Comparison of ENCODE assay signal across 8 mouse cellular contexts in the genomic region with DNA sequence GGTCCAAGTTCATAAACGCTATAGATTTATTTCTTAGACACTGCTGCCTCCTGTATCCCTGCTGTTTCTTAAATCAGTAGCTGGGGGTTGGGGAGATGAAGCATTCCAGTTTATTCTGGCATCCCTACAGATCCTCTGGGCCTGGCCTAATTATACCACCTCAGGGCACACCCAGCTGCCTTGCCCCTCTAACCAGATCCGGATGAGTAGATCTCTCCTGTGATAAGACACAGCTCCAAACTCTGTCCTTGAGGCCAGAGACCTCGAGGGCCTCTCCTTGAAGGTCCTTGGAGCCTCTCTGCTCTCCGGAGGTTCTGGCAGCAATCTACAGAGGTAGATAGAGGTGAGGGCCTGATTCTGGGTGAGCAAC. TPM values are rescaled to one million over a fixed set of nuclear protein-coding genes. Genes with fewer than 3 reads are reported as not detected.
DNase-seq lines count a peak whose midpoint lies in the region; ATAC-seq lines count a peak whose summit lies in the region.

No protein-coding gene starts in this region.

- peaks cover 40% of the 10 kb centered on the region for H3K4me1 ChIP-seq in forebrain, embryonic 16.5 days (replicated peaks; ENCODE audit: control insufficient read depth, insufficient read depth, low read length)
- H3K4me1 ChIP-seq in kidney, embryonic 15.5 days: peaks cover 34% of the 10 kb centered on the region
- peaks cover 35% of the 10 kb centered on the region for H3K4me1 ChIP-seq in midbrain, embryonic 16.5 days (ENCODE audit: control insufficient read depth, insufficient read depth, low read length)

- peak overlapping the region; percentile 61; the same call in 1 of the 2 replicates for H3K27ac ChIP-seq in forebrain, embryonic 16.5 days (ENCODE audit: low read length)
- H3K27ac ChIP-seq in kidney, embryonic 15.5 days: peak overlapping the region; percentile 93
- H3K27ac ChIP-seq in midbrain, embryonic 16.5 days (ENCODE audit: low read length): peak overlapping the region; percentile 28; the same call in 1 of the 2 replicates

- 3% methylated on average over 4 of the region's 4 CpGs for WGBS in forebrain, embryonic 16.5 days
- WGBS in kidney, embryonic 15.5 days: 4% methylated on average over 4 of the region's 4 CpGs
- 7% methylated on average over 4 of the region's 4 CpGs for WGBS in midbrain, embryonic 16.5 days

- intact Hi-C loops in heart, postnatal 36 days (cut with DNase I): loop anchor here (5.0 kb wide), 2 partner anchors 237 to 442 kb away; no protein-coding TSS in a partner anchor

- H3K36me3 ChIP-seq in forebrain, embryonic 16.5 days (ENCODE audit: control insufficient read depth, insufficient read depth): no peaks in the 10 kb centered on the region
- no peaks in the 10 kb centered on the region for H3K36me3 ChIP-seq in kidney, embryonic 15.5 days
- no peaks in the 10 kb centered on the region for H3K36me3 ChIP-seq in midbrain, embryonic 16.5 days (ENCODE audit: control insufficient read depth, insufficient read depth, low read length)

- peak overlapping the region; percentile 97 for H3K4me2 ChIP-seq in forebrain, embryonic 16.5 days (ENCODE audit: low read length)
- H3K4me2 ChIP-seq in kidney, embryonic 15.5 days: peak overlapping the region; percentile 58
- peak overlapping the region; percentile 95 for H3K4me2 ChIP-seq in midbrain, embryonic 16.5 days (ENCODE audit: low read length)

- H3K9ac ChIP-seq in forebrain, embryonic 16.5 days (replicated peaks; ENCODE audit: low read depth, low read length): peak overlapping the region; percentile 70
- peak overlapping the region; percentile 48 for H3K9ac ChIP-seq in kidney, embryonic 15.5 days
- H3K9ac ChIP-seq in midbrain, embryonic 16.5 days (ENCODE audit: low read depth, low read length): peak overlapping the region; percentile 70

- H3K9me3 ChIP-seq in forebrain, embryonic 16.5 days (ENCODE audit: control insufficient read depth, low read length): no peaks in the 10 kb centered on the region
- H3K9me3 ChIP-seq in kidney, embryonic 15.5 days (replicated peaks): no peaks in the 10 kb centered on the region
- no peaks in the 10 kb centered on the region for H3K9me3 ChIP-seq in midbrain, embryonic 16.5 days (replicated peaks; ENCODE audit: control insufficient read depth, low read length, poor library complexity, severe bottlenecking)

- DNase-seq in heart, adult 9 months (ENCODE audit: low spot score in 2 of 2): peak; percentile 43 to 47
- DNase-seq in heart, postnatal 36 days: no peak
- DNase-seq in NIH3T3 (ENCODE audit: low read depth): peak; percentile 34
- DNase-seq in urinary bladder, adult 2 months (ENCODE audit: low spot score): no peak
- DNase-seq in embryo, embryonic 11 days: no peak

- peak overlapping the region; percentile 57 for H3K4me3 ChIP-seq in forebrain, embryonic 16.5 days (replicated peaks; ENCODE audit: low read length)
- H3K4me3 ChIP-seq in kidney, embryonic 15.5 days (replicated peaks): peak overlapping the region; percentile 36
- H3K4me3 ChIP-seq in midbrain, embryonic 16.5 days (ENCODE audit: low read depth, low read length): peak overlapping the region; percentile 52

- no peak for ATAC-seq in forebrain, embryonic 16.5 days
- ATAC-seq in kidney, embryonic 15.5 days (replicated peaks; ENCODE audit: low FRiP score): peak; percentile 3; the same call in 1 of the 2 replicates
- no peak for ATAC-seq in midbrain, embryonic 16.5 days

- H3K27me3 ChIP-seq in forebrain, embryonic 16.5 days (replicated peaks; ENCODE audit: control insufficient read depth, insufficient read depth, low read length): peaks cover 9% of the 10 kb centered on the region
- H3K27me3 ChIP-seq in kidney, embryonic 15.5 days: no peaks in the 10 kb centered on the region
- peaks cover 16% of the 10 kb centered on the region for H3K27me3 ChIP-seq in midbrain, embryonic 16.5 days (ENCODE audit: control insufficient read depth, insufficient read depth, low read depth, low read length)

RNA-seq across cellular contexts. Expression of a gene that starts 5.4 kb away (rescaled TPM):
- total RNA-seq in heart, postnatal 36 days (2021): 10 to 100 TPM; 20.6 to 27.4 TPM
- polyA plus RNA-seq in forebrain, embryonic 16.5 days (2015; fragmentation: Nextera tagmentation; extraction: Ambion mirVana): 9.6 and 14.5 TPM in 2 replicates
- polyA plus RNA-seq in kidney, embryonic 15.5 days (2015; fragmentation: Nextera tagmentation; extraction: Ambion mirVana): 57.4 and 63.3 TPM in 2 replicates
- polyA plus RNA-seq in midbrain, embryonic 16.5 days (2015; fragmentation: Nextera tagmentation; extraction: Ambion mirVana): 7.6 and 9.4 TPM in 2 replicates
- 112 and 154 TPM in 2 replicates for polyA plus RNA-seq in urinary bladder, adult 2 months (2012; rRNA removed)

Comparison
In these comparisons a context has a peak if more than half of its experiments do, and no peak if none do; other contexts are left out.
1. DNase-seq: peak in heart, adult 9 months (2 of 2) and NIH3T3 (single experiment); none in heart, postnatal 36 days (0 of 2), urinary bladder, adult 2 months (single experiment) and embryo, embryonic 11 days (single experiment).
2. H3K27ac ChIP-seq: peak in every context shown above with its lines; median percentile 93 in kidney, embryonic 15.5 days; 61 in forebrain, embryonic 16.5 days; 28 in midbrain, embryonic 16.5 days.
3. Peak in every context shown above with its lines, with median percentiles within 50 percentile points of each other: H3K4me2 ChIP-seq, H3K4me3 ChIP-seq and H3K9ac ChIP-seq.